ENCODE assay signal across 19 mouse cellular contexts in the genomic region with DNA sequence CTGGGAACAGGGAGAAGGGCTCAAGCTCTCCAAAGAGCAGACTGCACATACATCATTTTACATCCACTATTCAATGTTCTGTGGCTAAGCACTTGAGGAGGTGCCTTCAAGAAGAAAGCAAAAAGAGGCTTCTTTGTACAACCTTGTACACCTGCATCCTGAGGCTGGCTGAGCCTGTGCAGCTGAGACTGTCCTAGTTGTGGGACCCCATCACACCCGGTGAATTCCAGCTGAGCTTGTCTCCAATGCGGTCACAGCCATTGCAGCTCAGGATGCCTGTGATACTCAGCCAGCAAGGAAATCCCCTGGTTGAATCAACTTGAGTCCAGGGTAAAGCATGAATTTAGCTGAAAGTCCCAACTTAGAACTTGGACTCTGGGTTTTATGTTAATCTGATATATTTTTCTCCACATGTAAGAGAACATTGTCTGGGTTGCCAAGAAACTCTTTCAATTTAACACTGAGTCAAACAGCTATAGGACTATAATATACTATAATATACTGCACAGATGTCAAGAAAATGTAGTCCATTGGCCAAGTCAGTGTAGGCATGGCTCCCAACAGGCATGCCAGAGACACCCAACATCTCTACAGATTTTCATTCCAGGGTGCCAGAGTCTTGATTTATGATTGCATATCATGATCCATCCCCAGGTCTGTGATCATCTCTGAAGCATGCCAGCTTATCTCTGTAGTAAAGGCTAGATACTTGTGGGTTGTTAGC.
DNase-seq lines count a peak whose midpoint lies in the region.
"Had no signal": no experiment of that assay in that cellular context is flagged by ENCODE, and none has a peak within 500 bp of the region (broad histone marks: within the 10 kb centered on the region; RNA-seq: fewer than 3 reads in every experiment).

No protein-coding gene starts in this region.

- DNase-seq in heart, adult 11 months, result peak; percentile 68
- no peak for DNase-seq in heart, adult 8-10 months (ENCODE audit: low spot score)
- DNase-seq in thymus, adult 18-20 months, result peak; percentile 25 to 31
- DNase-seq in thymus, postnatal 14 days, result peak; percentile 65
- no peak for DNase-seq in embryonic facial prominence, embryonic 10.5 days (ENCODE audit: low spot score)
- DNase-seq in gastrocnemius, adult 18-20 months (ENCODE audit: low spot score), result no peak
- DNase-seq in spleen, postnatal 4 days (ENCODE audit: low spot score in 2 of 2), result no peak
- DNase-seq: adrenal gland, postnatal 14 days; cerebellum, adult 2 months; heart, adult 2 months had no signal

- WGBS in embryonic facial prominence, embryonic 10.5 days, result 96% methylated on average over 2 of the region's 2 CpGs

- H3K27ac ChIP-seq in embryonic facial prominence, embryonic 10.5 days (replicated peaks), result no peak overlapping the region
- H3K27ac ChIP-seq: embryonic facial prominence, embryonic 15.5 days; forebrain, embryonic 10.5 days; forebrain, embryonic 15.5 days; heart, adult 2 months; hindbrain, embryonic 10.5 days; hindbrain, embryonic 14.5 days had no signal

- no peaks in the 10 kb centered on the region for H3K36me3 ChIP-seq in embryonic facial prominence, embryonic 10.5 days (replicated peaks)
- H3K36me3 ChIP-seq: embryonic facial prominence, embryonic 15.5 days; forebrain, embryonic 10.5 days; forebrain, embryonic 15.5 days; heart, embryonic 12.5 days; hindbrain, embryonic 10.5 days had no signal

- no peaks in the 10 kb centered on the region for H3K9me3 ChIP-seq in embryonic facial prominence, embryonic 10.5 days
- H3K9me3 ChIP-seq: embryonic facial prominence, embryonic 15.5 days; forebrain, embryonic 10.5 days; forebrain, embryonic 15.5 days; hindbrain, embryonic 10.5 days had no signal

- peaks cover 10% of the 10 kb centered on the region for H3K4me1 ChIP-seq in embryonic facial prominence, embryonic 10.5 days
- H3K4me1 ChIP-seq: embryonic facial prominence, embryonic 15.5 days; forebrain, embryonic 15.5 days; hindbrain, embryonic 10.5 days had no signal

- no peak overlapping the region for H3K4me3 ChIP-seq in embryonic facial prominence, embryonic 10.5 days
- H3K4me3 ChIP-seq: embryonic facial prominence, embryonic 15.5 days; erythroblast, embryonic 14.5 days; forebrain, embryonic 10.5 days; forebrain, embryonic 15.5 days; heart, adult 2 months; heart, embryonic 12.5 days; hindbrain, embryonic 10.5 days had no signal

- H3K27me3 ChIP-seq in embryonic facial prominence, embryonic 10.5 days (replicated peaks; ENCODE audit: low read depth, poor library complexity, severe bottlenecking), result no peaks in the 10 kb centered on the region
- H3K27me3 ChIP-seq: CH12.LX; embryonic facial prominence, embryonic 15.5 days; forebrain, embryonic 15.5 days; heart, embryonic 12.5 days; Patski had no signal

Comparison
In these comparisons a context has a peak if more than half of its experiments do, and no peak if none do; other contexts are left out.
1. DNase-seq: peak in heart, adult 11 months (single experiment), thymus, adult 18-20 months (2 of 2) and thymus, postnatal 14 days (single experiment); none in heart, adult 8-10 months (single experiment), embryonic facial prominence, embryonic 10.5 days (single experiment), gastrocnemius, adult 18-20 months (single experiment) and spleen, postnatal 4 days (0 of 2).